Mouse (Mus musculus) gastrocnemius, postnatal 4 days (tissue): ENCODE measurements around the gene Gm13102. TPM values are rescaled to one million over a fixed set of nuclear protein-coding genes. Genes with fewer than 3 reads are reported as not detected.
"Not testable (repeated sequence)": the region's sequence is repeated elsewhere in the genome, so short reads cannot be mapped to it uniquely, and the experiment has no call there.

ENCODE experiments used
- DNase-seq, 2 experiments: peaks; one replicate each; pipeline ENCODE4 v3.0.0; 2021 to 2022; ENCODE audit warnings: low spot score in 2 of 2, mixed read lengths in 2 of 2
- long read RNA-seq, 2 experiments: library from polyadenylated mRNA; stranded (forward); transcript quantifications; one replicate each; pipeline ENCODE4 v2.0.0; 2021
- total RNA-seq, 2 experiments: library from RNA; stranded (reverse); gene quantifications; 2 replicates each; pipeline ENCODE4 v1.2.3; 2021

Gene Gm13102
- total RNA-seq, result not detected
- long read RNA-seq, experiment 1, result 0 reads
- long read RNA-seq, experiment 2, result 0 reads

- not testable (repeated sequence) for DNase-seq
Measured at GRCm38 (mm10) chr4:144106174-144106573, at the start of gene Gm13102. Gene Gm13102, plus strand, starts transcription at chr4:144106474.

- not testable (repeated sequence) for DNase-seq
Measured at GRCm38 (mm10) chr4:144058826-144059225, 47.4 kb upstream of the Gm13102 start, which contains the start of gene Pramel4. Gene Pramel4, plus strand, starts transcription at chr4:144059126.

Other genes starting within 250 kb of the Gm13102 start
- gene Pramef6, start 206.1 kb upstream of the Gm13102 start, total RNA-seq, result not detected
- gene Pramef25, start 155.5 kb upstream of the Gm13102 start, total RNA-seq, result not detected
- not detected for gene Gm13101, start 139.5 kb upstream of the Gm13102 start, total RNA-seq
- not detected for gene Pramef17, start 112.1 kb upstream of the Gm13102 start, total RNA-seq
- gene Pramel4, start 47.3 kb upstream of the Gm13102 start, total RNA-seq, result not detected
- not detected for gene Oog3, start 56.2 kb downstream of the Gm13102 start, total RNA-seq
- gene Oog2, start 84.2 kb downstream of the Gm13102 start, total RNA-seq, result not detected
- gene C87977, start 106.8 kb downstream of the Gm13102 start, total RNA-seq, result not detected
- gene Pramel5, start 174.0 kb downstream of the Gm13102 start, total RNA-seq, result not detected
- not detected for gene Gm13128, start 223.8 kb downstream of the Gm13102 start, total RNA-seq